Mouse (Mus musculus): ENCODE measurements around the gene Ttc25.

GRCm38 (mm10) chr11:100550101-100550500, 4.7 kb downstream of the Ttc25 start:
- TF ChIP-seq CTCF (IDR thresholded peaks at IDR 0.05; ENCODE audit: extremely low read depth, insufficient read depth, low read length) (no peak), POLR2A (IDR thresholded peaks at IDR 0.05; ENCODE audit: extremely low read depth, insufficient read depth, low read length) (no peak)
